In the genomic region with DNA sequence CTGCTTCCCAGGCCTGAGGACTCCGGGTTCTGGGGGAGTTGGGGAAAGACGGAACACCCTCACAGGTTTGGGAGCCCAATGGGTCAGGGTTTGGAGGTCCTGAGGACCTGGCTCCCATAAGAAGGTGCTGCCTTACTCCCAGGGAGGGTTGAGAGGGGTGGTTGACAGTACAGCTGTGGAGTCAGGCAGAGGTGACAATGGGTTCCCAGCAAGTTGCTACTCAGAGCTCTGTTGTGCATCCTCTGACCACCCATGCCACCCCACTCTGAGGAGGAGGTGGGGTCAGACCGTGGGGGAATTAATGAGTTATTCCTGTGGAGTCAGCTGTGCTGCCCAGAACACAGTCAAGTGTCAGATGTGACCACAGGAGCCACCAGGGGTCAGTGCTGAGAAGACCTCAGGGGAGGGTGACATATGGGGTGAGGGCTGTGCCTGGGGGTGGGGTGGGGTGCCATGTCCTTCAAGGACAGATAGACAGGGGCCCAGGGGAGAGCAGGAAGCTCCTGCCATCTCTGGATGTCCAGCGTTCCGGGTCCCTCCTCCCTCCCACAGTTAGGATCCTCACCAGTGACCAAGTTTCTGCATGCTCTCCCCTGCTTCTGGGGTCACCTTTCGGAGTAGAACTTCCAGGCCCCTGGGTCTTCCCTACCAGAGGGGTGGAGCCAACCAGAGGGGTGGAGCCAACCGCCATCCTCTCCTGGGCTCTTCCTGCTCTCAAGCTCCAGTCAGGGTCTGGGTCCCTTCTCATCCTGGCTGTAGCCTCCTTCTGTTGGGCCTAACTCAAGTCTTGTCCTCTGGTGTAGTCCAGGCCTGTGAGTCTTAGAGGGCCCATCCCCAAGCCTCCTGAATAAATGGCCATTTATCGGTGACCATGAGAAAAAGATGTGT, we compare ENCODE assay signal across 10 mouse cellular contexts. TPM values are rescaled to one million over a fixed set of nuclear protein-coding genes. Genes with fewer than 3 reads are reported as not detected.
A peak's percentile ranks its signal among the peaks of the same experiment; 100 is the strongest.
DNase-seq lines count a peak whose midpoint lies in the region; ATAC-seq lines count a peak whose summit lies in the region.
"Had no signal": no experiment of that assay in that cellular context is flagged by ENCODE, and none has a peak within 500 bp of the region (broad histone marks: within the 10 kb centered on the region; RNA-seq: fewer than 3 reads in every experiment).

No protein-coding gene starts in this region.

- peaks cover 3% of the 10 kb centered on the region; the same call in 1 of the 2 replicates for H3K27me3 ChIP-seq in heart, embryonic 11.5 days (ENCODE audit: control insufficient read depth, insufficient read depth, low read length)
- no peaks in the 10 kb centered on the region for H3K27me3 ChIP-seq in liver, embryonic 12.5 days (replicated peaks)
- H3K27me3 ChIP-seq: hindbrain, embryonic 13.5 days; midbrain, embryonic 15.5 days had no signal

- DNase-seq in heart, postnatal 36 days = no peak
- DNase-seq in thymus, postnatal 25 days = peak; percentile 43
- DNase-seq in thymus, adult 18-20 months = no peak
- DNase-seq in thymus, postnatal 4 days = peak; percentile 79
- no peak for DNase-seq in right cerebral cortex, postnatal 4 days
- DNase-seq in urinary bladder, postnatal 36 days (ENCODE audit: low spot score in 2 of 2) = no peak

- H3K4me3 ChIP-seq in heart, embryonic 11.5 days (ENCODE audit: low read depth, low read length) = no peak overlapping the region
- H3K4me3 ChIP-seq in liver, embryonic 12.5 days = no peak overlapping the region
- H3K4me3 ChIP-seq: hindbrain, embryonic 13.5 days; midbrain, embryonic 15.5 days had no signal

- intact Hi-C loops in heart, postnatal 36 days (cut with DNase I) = no loop called here

- ATAC-seq in heart, embryonic 11.5 days (replicated peaks; ENCODE audit: insufficient number of reproducible peaks, low FRiP score, low TSS enrichment) = 0 out of 2 replicates have a peak, but pooled peaks have one; percentile 15
- ATAC-seq in liver, embryonic 12.5 days = peak; percentile 45
- ATAC-seq: midbrain, embryonic 15.5 days had no signal

- 79% methylated on average over 8 of the region's 8 CpGs for WGBS in heart, embryonic 11.5 days (ENCODE audit: insufficient replicate concordance)
- 52% methylated on average over 8 of the region's 8 CpGs for WGBS in liver, embryonic 12.5 days (ENCODE audit: insufficient replicate concordance)

- H3K4me1 ChIP-seq in heart, embryonic 11.5 days (ENCODE audit: control insufficient read depth, insufficient read depth, low read length) = peaks cover 19% of the 10 kb centered on the region
- H3K4me1 ChIP-seq in liver, embryonic 12.5 days = peaks cover 85% of the 10 kb centered on the region
- H3K4me1 ChIP-seq: midbrain, embryonic 15.5 days had no signal

- no peaks in the 10 kb centered on the region for H3K36me3 ChIP-seq in heart, embryonic 11.5 days (ENCODE audit: control insufficient read depth, insufficient read depth, low read length)
- no peaks in the 10 kb centered on the region for H3K36me3 ChIP-seq in liver, embryonic 12.5 days
- H3K36me3 ChIP-seq: hindbrain, embryonic 13.5 days; midbrain, embryonic 15.5 days had no signal

- no peak overlapping the region for H3K4me2 ChIP-seq in heart, embryonic 11.5 days
- H3K4me2 ChIP-seq in liver, embryonic 12.5 days = peak overlapping the region; percentile 31
- H3K4me2 ChIP-seq: hindbrain, embryonic 13.5 days; midbrain, embryonic 15.5 days had no signal

- H3K27ac ChIP-seq in heart, embryonic 11.5 days (ENCODE audit: low read depth, low read length) = no peak overlapping the region
- 0 out of 2 replicates have a peak overlapping the region, but pooled peaks have one; percentile 68 for H3K27ac ChIP-seq in liver, embryonic 12.5 days
- H3K27ac ChIP-seq: hindbrain, embryonic 13.5 days; midbrain, embryonic 15.5 days had no signal

- H3K9ac ChIP-seq in heart, embryonic 11.5 days (ENCODE audit: low read depth, low read length) = no peak overlapping the region
- H3K9ac ChIP-seq in liver, embryonic 12.5 days = peak overlapping the region; percentile 3; the same call in 1 of the 2 replicates
- H3K9ac ChIP-seq: hindbrain, embryonic 13.5 days; midbrain, embryonic 15.5 days had no signal

- no peaks in the 10 kb centered on the region for H3K9me3 ChIP-seq in heart, embryonic 11.5 days (replicated peaks; ENCODE audit: control insufficient read depth, low read length)
- H3K9me3 ChIP-seq in liver, embryonic 12.5 days (replicated peaks) = no peaks in the 10 kb centered on the region
- H3K9me3 ChIP-seq: hindbrain, embryonic 13.5 days; midbrain, embryonic 15.5 days had no signal

RNA-seq across cellular contexts. Expression of a gene that starts 13.5 kb away (rescaled TPM):
- 2.4 and 2.9 TPM in 2 replicates for polyA plus RNA-seq in heart, embryonic 11.5 days (2014; fragmentation: Nextera tagmentation; extraction: Ambion mirVana)
- total RNA-seq in heart, postnatal 36 days (2021) = 1 to 10 TPM; 5.0 to 7.4 TPM
- polyA plus RNA-seq in liver, embryonic 12.5 days (2016; fragmentation: Nextera tagmentation; extraction: Ambion mirVana) = 38.0 and 41.6 TPM in 2 replicates

Comparison
In these comparisons a context has a peak if more than half of its experiments do, and no peak if none do; other contexts are left out.
1. DNase-seq: peak in thymus, postnatal 25 days (single experiment) and thymus, postnatal 4 days (single experiment); none in heart, postnatal 36 days (0 of 2), thymus, adult 18-20 months (0 of 2), right cerebral cortex, postnatal 4 days (single experiment) and urinary bladder, postnatal 36 days (0 of 2).